ENCODE assay signal across 8 mouse cellular contexts in the genomic region with DNA sequence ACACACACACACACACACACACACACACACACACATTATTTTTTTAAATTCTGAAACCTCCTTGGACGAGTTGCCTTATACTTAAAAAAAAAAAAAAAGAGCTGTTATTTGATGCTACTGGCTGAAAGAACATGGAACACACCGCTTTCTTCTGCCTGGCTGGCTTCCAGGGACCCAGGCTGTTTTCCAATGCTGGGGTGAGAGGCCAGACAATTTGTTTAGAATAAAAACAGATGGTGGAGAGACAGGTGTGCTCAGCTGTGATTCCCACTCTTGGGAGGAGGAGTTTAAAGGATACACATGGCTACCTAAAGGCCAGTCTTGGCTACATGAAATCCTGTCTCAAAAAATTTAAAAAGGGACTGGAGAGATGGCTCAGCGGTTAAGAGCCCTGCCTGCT. TPM values are rescaled to one million over a fixed set of nuclear protein-coding genes. Genes with fewer than 3 reads are reported as not detected.
DNase-seq lines count a peak whose midpoint lies in the region; ATAC-seq lines count a peak whose summit lies in the region.

No protein-coding gene starts in this region.

- no peak overlapping the region for H3K4me2 ChIP-seq in forebrain, embryonic 15.5 days (replicated peaks)
- H3K4me2 ChIP-seq in intestine, embryonic 16.5 days (ENCODE audit: low read depth, low read length) = no peak overlapping the region
- no peak overlapping the region for H3K4me2 ChIP-seq in neural tube, embryonic 14.5 days (ENCODE audit: low read depth, low read length)

- H3K9ac ChIP-seq in forebrain, embryonic 15.5 days (replicated peaks) = no peak overlapping the region
- no peak overlapping the region for H3K9ac ChIP-seq in intestine, embryonic 16.5 days (ENCODE audit: low read depth, low read length)
- H3K9ac ChIP-seq in neural tube, embryonic 14.5 days (replicated peaks; ENCODE audit: low read depth, low read length) = no peak overlapping the region

- 19% methylated on average over 3 of the region's 3 CpGs for whole genome bisulfite sequencing in forebrain, embryonic 15.5 days
- 42% methylated on average over 3 of the region's 3 CpGs for WGBS in intestine, embryonic 16.5 days
- 29% methylated on average over 3 of the region's 3 CpGs for WGBS in neural tube, embryonic 14.5 days

- peaks cover 49% of the 10 kb centered on the region for H3K4me1 ChIP-seq in forebrain, embryonic 15.5 days
- peaks cover 28% of the 10 kb centered on the region for H3K4me1 ChIP-seq in intestine, embryonic 16.5 days (ENCODE audit: control insufficient read depth, insufficient read depth, low read length)
- peaks cover 22% of the 10 kb centered on the region for H3K4me1 ChIP-seq in neural tube, embryonic 14.5 days (ENCODE audit: control insufficient read depth, insufficient read depth, low read length)

- H3K27ac ChIP-seq in forebrain, embryonic 15.5 days (replicated peaks) = peak overlapping the region; percentile 69
- H3K27ac ChIP-seq in intestine, embryonic 16.5 days (ENCODE audit: low read length) = peak overlapping the region; percentile 43
- H3K27ac ChIP-seq in neural tube, embryonic 14.5 days (ENCODE audit: low read depth, low read length) = peak overlapping the region; percentile 79

- no peaks in the 10 kb centered on the region for H3K27me3 ChIP-seq in forebrain, embryonic 15.5 days
- H3K27me3 ChIP-seq in intestine, embryonic 16.5 days (replicated peaks; ENCODE audit: control insufficient read depth, insufficient read depth, low read length) = no peaks in the 10 kb centered on the region
- no peaks in the 10 kb centered on the region for H3K27me3 ChIP-seq in neural tube, embryonic 14.5 days (ENCODE audit: control insufficient read depth, insufficient read depth, low read length)

- no peak overlapping the region for H3K4me3 ChIP-seq in forebrain, embryonic 15.5 days
- H3K4me3 ChIP-seq in intestine, embryonic 16.5 days (ENCODE audit: low read length) = no peak overlapping the region
- no peak overlapping the region for H3K4me3 ChIP-seq in neural tube, embryonic 14.5 days (ENCODE audit: low read depth, low read length)

- peak; percentile 23 for DNase-seq in kidney, adult 18-20 months
- DNase-seq in kidney, adult 8-10 months = no peak
- no peak for DNase-seq in spleen, postnatal 36 days (ENCODE audit: low spot score in 2 of 2)
- DNase-seq in layer of hippocampus, adult 18-20 months (ENCODE audit: low spot score in 2 of 2) = no peak
- DNase-seq in urinary bladder, postnatal 25 days (ENCODE audit: low spot score) = no peak

- H3K36me3 ChIP-seq in forebrain, embryonic 15.5 days = no peaks in the 10 kb centered on the region
- no peaks in the 10 kb centered on the region for H3K36me3 ChIP-seq in intestine, embryonic 16.5 days (ENCODE audit: control insufficient read depth, insufficient read depth, low read length)
- H3K36me3 ChIP-seq in neural tube, embryonic 14.5 days (ENCODE audit: control insufficient read depth, insufficient read depth, low read length) = no peaks in the 10 kb centered on the region

- no peak for ATAC-seq in forebrain, embryonic 15.5 days (replicated peaks)
- ATAC-seq in intestine, embryonic 16.5 days = no peak
- ATAC-seq in neural tube, embryonic 14.5 days (ENCODE audit: low read depth) = no peak

- no peaks in the 10 kb centered on the region for H3K9me3 ChIP-seq in forebrain, embryonic 15.5 days
- no peaks in the 10 kb centered on the region for H3K9me3 ChIP-seq in intestine, embryonic 16.5 days (ENCODE audit: control insufficient read depth, low read length)
- no peaks in the 10 kb centered on the region for H3K9me3 ChIP-seq in neural tube, embryonic 14.5 days (ENCODE audit: control insufficient read depth, low read length)

RNA-seq across cellular contexts. Expression of gene Ccdc8, which starts 4.1 kb away (rescaled TPM):
- 6.8 and 7.0 TPM in 2 replicates for polyA plus RNA-seq in forebrain, embryonic 15.5 days (2015; fragmentation: Nextera tagmentation; extraction: Ambion mirVana)
- 32.6 and 35.6 TPM in 2 replicates for polyA plus RNA-seq in intestine, embryonic 16.5 days (2015; fragmentation: Nextera tagmentation; extraction: Ambion mirVana)
- polyA plus RNA-seq in neural tube, embryonic 14.5 days (2014; fragmentation: Nextera tagmentation; extraction: Ambion mirVana) = 2.3 and 5.6 TPM in 2 replicates
- total RNA-seq in layer of hippocampus, adult 18-20 months (2021) = 1 to 10 TPM; 1.8 to 2.1 TPM

RNA-seq across cellular contexts. Expression of gene Gm42372, which starts 5.5 kb away (rescaled TPM):
- polyA plus RNA-seq in forebrain, embryonic 15.5 days (2015; fragmentation: Nextera tagmentation; extraction: Ambion mirVana) = 3.7 and 4.3 TPM in 2 replicates
- polyA plus RNA-seq in intestine, embryonic 16.5 days (2015; fragmentation: Nextera tagmentation; extraction: Ambion mirVana) = 0.23 and 0.32 TPM in 2 replicates
- polyA plus RNA-seq in neural tube, embryonic 14.5 days (2014; fragmentation: Nextera tagmentation; extraction: Ambion mirVana) = 7.4 and 10.1 TPM in 2 replicates
- total RNA-seq in layer of hippocampus, adult 18-20 months (2021) = 10 to 100 TPM; 53.4 to 54.0 TPM

RNA-seq across cellular contexts. Expression of gene Pnmal1, which starts 28.9 kb away (rescaled TPM):
- polyA plus RNA-seq in forebrain, embryonic 15.5 days (2015; fragmentation: Nextera tagmentation; extraction: Ambion mirVana) = 47.9 and 53.1 TPM in 2 replicates
- polyA plus RNA-seq in intestine, embryonic 16.5 days (2015; fragmentation: Nextera tagmentation; extraction: Ambion mirVana) = 2.7 and 2.9 TPM in 2 replicates
- 60.1 and 60.7 TPM in 2 replicates for polyA plus RNA-seq in neural tube, embryonic 14.5 days (2014; fragmentation: Nextera tagmentation; extraction: Ambion mirVana)
- 100 to 1,000 TPM; 118 to 134 TPM for total RNA-seq in layer of hippocampus, adult 18-20 months (2021)

RNA-seq across cellular contexts. Expression of gene Ppp5c, which starts 39.3 kb away (rescaled TPM):
- 103 and 111 TPM in 2 replicates for polyA plus RNA-seq in forebrain, embryonic 15.5 days (2015; fragmentation: Nextera tagmentation; extraction: Ambion mirVana)
- 83.7 and 88.3 TPM in 2 replicates for polyA plus RNA-seq in intestine, embryonic 16.5 days (2015; fragmentation: Nextera tagmentation; extraction: Ambion mirVana)
- 121 TPM in 2 replicates for polyA plus RNA-seq in neural tube, embryonic 14.5 days (2014; fragmentation: Nextera tagmentation; extraction: Ambion mirVana)
- 100 to 1,000 TPM; 146 to 147 TPM for total RNA-seq in layer of hippocampus, adult 18-20 months (2021)

RNA-seq across cellular contexts. Expression of gene Pnmal2, which starts 43.9 kb away (rescaled TPM):
- 87.4 and 102 TPM in 2 replicates for polyA plus RNA-seq in forebrain, embryonic 15.5 days (2015; fragmentation: Nextera tagmentation; extraction: Ambion mirVana)
- 4.9 and 5.4 TPM in 2 replicates for polyA plus RNA-seq in intestine, embryonic 16.5 days (2015; fragmentation: Nextera tagmentation; extraction: Ambion mirVana)
- polyA plus RNA-seq in neural tube, embryonic 14.5 days (2014; fragmentation: Nextera tagmentation; extraction: Ambion mirVana) = 68.1 and 92.1 TPM in 2 replicates
- 100 to 1,000 TPM; 370 to 415 TPM for total RNA-seq in layer of hippocampus, adult 18-20 months (2021)

Comparison
In these comparisons a context has a peak if more than half of its experiments do, and no peak if none do; other contexts are left out.
1. RNA of gene Pnmal1, which starts 28.9 kb away (polyA plus RNA-seq): 60.1 to 60.7 TPM in neural tube, embryonic 14.5 days and 47.9 to 53.1 TPM in forebrain, embryonic 15.5 days; 2.7 to 2.9 TPM in intestine, embryonic 16.5 days; every median in the first group is over 10 times any median in the second.
2. Peak in every context shown above with its lines, with median percentiles within 50 percentile points of each other: H3K27ac ChIP-seq.